Mouse (Mus musculus) E14TG2a.4 (cell line): Measurements from ENCODE around the gene Zdhhc18.
"Not testable (repeated sequence)": the region's sequence is repeated elsewhere in the genome, so short reads cannot be mapped to it uniquely, and the experiment has no call there.

ENCODE experiments used
- H3K27me3 ChIP-seq: 2 replicates; pipeline ENCODE4 v1.6.1; 2014; ENCODE audit warnings: low read length, control low read depth; ENCODE audit not compliant: insufficient read depth
- H3K36me3 ChIP-seq: 2 replicates; pipeline ENCODE4 v1.6.1; 2014; ENCODE audit warnings: low read length, control low read depth; ENCODE audit not compliant: insufficient read depth
- H3K4me1 ChIP-seq: replicated peaks from 2 replicates; pipeline ENCODE4 v1.6.1; 2014; ENCODE audit warnings: low read depth, low read length, control low read depth
- H3K4me3 ChIP-seq: replicated peaks from 2 replicates; pipeline ENCODE4 v1.5.1; 2014; ENCODE audit warnings: mild to moderate bottlenecking, low read length
- H3K9me3 ChIP-seq: 2 replicates; pipeline ENCODE4 v1.6.1; 2014; ENCODE audit warnings: low read length, control low read depth
- CTCF ChIP-seq: conservative IDR thresholded peaks from 2 replicates; pipeline ENCODE4 v1.5.1; 2014; ENCODE audit warnings: low read length
- NANOG ChIP-seq: IDR thresholded peaks from 2 replicates; pipeline ENCODE4 v1.6.1; 2014; ENCODE audit warnings: borderline replicate concordance, low read length, mixed read lengths
- POU5F1 ChIP-seq: IDR thresholded peaks from 2 replicates; pipeline ENCODE4 v1.6.1; 2014; ENCODE audit warnings: low read length, borderline replicate concordance

Zdhhc18 gene

DNA sequence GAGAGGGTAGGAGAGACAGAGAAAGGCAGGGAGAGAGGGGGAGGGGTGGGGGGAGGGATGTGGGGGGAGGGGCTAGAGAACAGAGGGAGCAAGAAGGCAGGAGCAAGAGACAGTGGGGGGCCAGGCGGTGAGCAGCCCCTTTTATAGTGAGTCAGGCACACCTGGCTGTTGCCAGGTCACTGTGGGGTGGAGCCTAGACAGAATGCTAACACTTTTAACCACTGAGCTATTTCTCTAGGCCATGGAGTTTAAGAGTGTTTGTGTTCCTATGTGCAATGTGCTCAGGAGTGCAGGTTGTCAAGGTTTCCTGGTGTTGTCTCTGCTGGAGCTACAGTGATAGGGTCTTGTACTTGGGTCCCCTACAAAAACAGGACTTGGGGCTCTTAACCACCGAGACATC is 8.8 kb upstream of the Zdhhc18 start:
- peaks cover 17% of the 10 kb centered on the region for H3K36me3 ChIP-seq

DNA sequence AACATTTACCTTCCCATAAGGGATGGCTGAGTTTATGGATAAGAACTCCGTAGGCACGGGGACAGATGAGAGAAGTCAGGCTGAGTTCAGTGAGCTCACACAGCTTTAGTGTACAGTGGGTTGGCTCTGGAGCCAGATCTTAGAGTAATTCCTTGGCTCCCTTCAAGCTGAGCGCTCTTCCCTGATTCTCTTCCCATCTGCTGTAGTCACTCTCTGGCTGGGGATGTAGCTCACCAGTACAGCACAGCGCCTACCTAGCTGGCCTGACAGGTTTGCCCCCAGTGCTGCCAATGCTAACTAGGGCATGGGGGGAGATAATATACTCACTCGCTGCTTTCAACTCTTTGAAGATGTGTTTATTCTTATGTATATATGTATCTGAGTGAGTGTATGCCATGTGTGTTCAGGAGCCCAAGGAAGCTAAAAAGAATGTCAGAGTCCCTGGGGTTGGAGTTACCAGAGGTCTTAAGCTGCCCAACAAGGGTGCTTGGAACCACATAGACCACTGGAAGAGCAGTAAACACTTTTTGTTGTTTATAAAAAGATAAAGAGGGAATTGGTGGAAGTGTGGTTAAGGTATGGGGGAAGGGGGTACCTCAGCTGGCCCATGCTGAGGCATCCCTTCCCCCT is 8.0 kb upstream of the Zdhhc18 start:
- Histone ChIP-seq H3K36me3 (peaks cover 12% of the 10 kb centered on the region), H3K4me3 (peak overlapping the region; percentile 65), H3K27me3 (no peaks in the 10 kb centered on the region), H3K4me1 (peaks cover 74% of the 10 kb centered on the region), H3K9me3 (no peaks in the 10 kb centered on the region)
- TF ChIP-seq NANOG (no peak), CTCF (no peak), POU5F1 (no peak)

More for the DNA sequence above, 8.8 kb upstream of the Zdhhc18 start:
- Histone ChIP-seq H3K9me3 (no peaks in the 10 kb centered on the region), H3K4me3 (peak overlapping the region; percentile 76), H3K4me1 (peaks cover 76% of the 10 kb centered on the region), H3K27me3 (no peaks in the 10 kb centered on the region)
- TF ChIP-seq POU5F1 (no peak), CTCF (no peak), NANOG (no peak)

DNA sequence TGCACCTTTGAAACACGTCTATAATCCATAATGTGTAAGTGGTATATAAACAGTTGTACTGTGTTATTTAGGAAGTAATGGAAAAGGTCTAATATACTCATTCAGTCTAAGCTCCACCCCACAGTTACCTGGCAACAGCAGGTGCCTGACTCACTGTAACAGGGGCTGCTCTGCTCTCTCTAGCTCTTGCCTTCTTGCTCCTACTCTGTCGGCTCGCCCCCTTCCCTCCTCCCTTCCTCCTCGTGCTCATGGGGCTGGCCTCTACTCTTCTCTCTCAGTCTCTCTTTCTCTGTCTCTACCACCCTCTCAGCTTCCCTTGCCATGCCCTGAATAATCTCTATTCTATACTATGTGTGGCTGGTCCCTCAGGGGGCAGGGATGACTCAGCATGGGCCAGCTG is 7.0 kb upstream of the Zdhhc18 start:
- no peak for TF ChIP-seq POU5F1
- TF ChIP-seq NANOG, result no peak
- no peak for TF ChIP-seq CTCF
- H3K27me3 ChIP-seq, result no peaks in the 10 kb centered on the region
- peak overlapping the region; percentile 65 for H3K4me3 ChIP-seq
- peaks cover 2% of the 10 kb centered on the region for H3K36me3 ChIP-seq
- no peaks in the 10 kb centered on the region for H3K9me3 ChIP-seq
- H3K4me1 ChIP-seq, result peaks cover 73% of the 10 kb centered on the region

DNA sequence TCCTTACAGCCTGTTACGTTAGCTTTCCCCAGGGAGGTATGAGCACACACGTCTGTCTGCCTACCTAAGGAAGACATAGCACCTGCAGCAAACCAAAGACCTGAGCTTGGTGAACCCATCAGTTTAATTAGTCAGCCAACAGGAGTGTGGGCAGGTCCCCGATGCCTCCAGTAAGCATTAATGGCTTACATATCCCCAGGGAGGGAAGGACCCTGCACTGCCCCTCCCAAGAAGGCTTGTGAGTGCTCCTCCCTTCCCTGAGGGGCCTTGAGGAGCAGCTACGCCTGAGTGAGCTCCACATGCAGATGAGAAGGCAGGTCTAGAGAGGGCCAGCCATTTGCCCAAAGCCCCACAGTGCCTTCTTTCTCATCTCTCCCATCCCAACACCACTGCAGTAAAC is 6.3 kb upstream of the Zdhhc18 start:
- Histone ChIP-seq H3K4me1 (peaks cover 74% of the 10 kb centered on the region), H3K27me3 (no peaks in the 10 kb centered on the region), H3K4me3 (peak overlapping the region; percentile 65)

DNA sequence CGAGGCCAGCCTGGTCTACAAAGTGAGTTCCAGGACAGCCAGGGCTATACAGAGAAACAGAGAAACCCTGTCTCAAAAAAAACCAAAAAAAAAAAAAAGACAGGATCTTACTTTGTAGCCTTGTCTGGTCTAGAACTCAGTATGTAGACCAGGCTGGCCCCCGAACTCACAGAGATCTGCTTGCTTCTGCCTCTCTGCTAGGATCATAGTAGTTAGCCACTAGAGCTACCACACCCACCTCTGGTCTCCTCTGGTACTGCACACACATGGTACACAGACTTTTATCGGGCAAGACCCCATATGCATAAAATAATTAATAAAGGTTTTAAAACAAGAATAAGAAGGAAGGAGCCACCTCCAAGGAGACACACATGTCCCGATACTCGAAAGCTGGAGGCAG is 4.1 kb upstream of the Zdhhc18 start:
- H3K4me3 ChIP-seq, H3K27me3 ChIP-seq: not testable (repeated sequence)

More for the DNA sequence above, 6.3 kb upstream of the Zdhhc18 start:
- no peak for TF ChIP-seq NANOG
- TF ChIP-seq POU5F1, result no peak
- TF ChIP-seq CTCF, result no peak
- Histone ChIP-seq H3K9me3 (no peaks in the 10 kb centered on the region), H3K36me3 (no peaks in the 10 kb centered on the region)

DNA sequence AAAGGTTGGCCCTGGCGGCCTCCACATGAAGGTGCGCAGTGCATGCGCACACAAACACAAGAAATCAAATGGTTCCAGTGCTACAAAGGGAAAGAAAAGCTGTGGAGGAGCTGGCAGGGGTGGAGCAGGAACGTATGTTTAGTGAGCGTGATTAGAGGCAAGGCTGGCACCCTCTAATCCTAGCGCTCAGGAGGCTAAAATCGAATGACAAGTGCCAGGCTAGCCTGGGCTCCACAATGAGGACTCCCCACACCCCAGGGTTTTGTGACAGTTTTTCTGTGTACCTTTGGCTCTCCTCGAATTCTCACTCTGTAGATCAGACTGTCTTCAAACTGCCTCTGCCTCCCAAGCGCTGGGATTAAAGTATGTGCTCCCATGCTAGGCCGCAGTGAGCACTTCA is 2.8 kb upstream of the Zdhhc18 start:
- Histone ChIP-seq H3K27me3 (no peaks in the 10 kb centered on the region), H3K9me3 (no peaks in the 10 kb centered on the region), H3K4me3 (no peak overlapping the region), H3K4me1 (peaks cover 67% of the 10 kb centered on the region), H3K36me3 (no peaks in the 10 kb centered on the region)
- TF ChIP-seq NANOG, result no peak

More for the DNA sequence above, 4.1 kb upstream of the Zdhhc18 start:
- not testable (repeated sequence) for H3K36me3 ChIP-seq, H3K9me3 ChIP-seq
- H3K4me1 ChIP-seq, result peaks cover 78% of the 10 kb centered on the region
- peak; percentile 30 for TF ChIP-seq CTCF

DNA sequence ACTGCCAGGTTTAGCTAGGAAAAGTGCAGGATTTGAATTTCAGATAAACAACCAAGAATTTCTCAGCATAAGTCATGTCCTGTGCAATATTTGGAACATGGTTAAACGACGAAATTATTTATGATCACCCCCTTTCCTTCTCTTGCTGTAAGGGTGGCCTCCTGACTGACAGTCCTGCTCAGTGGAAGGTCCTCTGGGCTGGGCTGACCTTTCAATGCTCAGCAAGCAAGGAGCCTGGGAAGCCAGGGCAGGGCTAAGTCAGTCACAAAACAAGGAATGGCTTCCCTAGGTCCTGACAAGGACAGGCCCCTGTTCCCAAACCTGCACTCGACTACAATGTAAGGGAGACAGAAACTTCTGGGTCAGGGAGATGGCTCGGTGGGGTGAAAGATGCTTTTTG is 2.0 kb upstream of the Zdhhc18 start:
- Histone ChIP-seq H3K9me3 (no peaks in the 10 kb centered on the region), H3K4me1 (peaks cover 59% of the 10 kb centered on the region), H3K4me3 (peak overlapping the region; percentile 39), H3K36me3 (no peaks in the 10 kb centered on the region), H3K27me3 (no peaks in the 10 kb centered on the region)
- no peak for TF ChIP-seq CTCF
- no peak for TF ChIP-seq NANOG
- no peak for TF ChIP-seq POU5F1

DNA sequence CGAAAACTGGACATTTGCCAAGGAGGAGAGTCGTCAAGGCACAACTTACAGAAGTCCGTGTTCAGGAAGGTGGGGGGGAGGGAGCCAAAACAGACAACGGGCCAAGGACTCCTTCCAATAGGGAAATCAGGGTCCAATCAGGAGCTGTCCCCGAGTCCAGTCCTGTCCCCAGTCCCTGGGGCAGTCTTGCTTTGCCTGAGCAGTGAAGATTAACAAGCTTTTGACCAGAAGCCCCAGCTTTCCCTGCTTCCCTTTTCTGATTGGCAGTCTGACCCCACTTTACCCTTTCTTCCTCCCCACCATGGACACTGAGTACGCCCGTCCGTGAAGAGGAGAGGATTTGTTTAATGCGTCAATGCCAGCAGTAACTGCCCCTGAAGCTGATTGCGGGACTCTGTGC is 1.5 kb upstream of the Zdhhc18 start:
- Histone ChIP-seq H3K36me3 (no peaks in the 10 kb centered on the region), H3K4me1 (peaks cover 54% of the 10 kb centered on the region), H3K27me3 (no peaks in the 10 kb centered on the region), H3K9me3 (no peaks in the 10 kb centered on the region), H3K4me3 (peak overlapping the region; percentile 39)
- TF ChIP-seq POU5F1 (no peak), NANOG (no peak), CTCF (no peak)

DNA sequence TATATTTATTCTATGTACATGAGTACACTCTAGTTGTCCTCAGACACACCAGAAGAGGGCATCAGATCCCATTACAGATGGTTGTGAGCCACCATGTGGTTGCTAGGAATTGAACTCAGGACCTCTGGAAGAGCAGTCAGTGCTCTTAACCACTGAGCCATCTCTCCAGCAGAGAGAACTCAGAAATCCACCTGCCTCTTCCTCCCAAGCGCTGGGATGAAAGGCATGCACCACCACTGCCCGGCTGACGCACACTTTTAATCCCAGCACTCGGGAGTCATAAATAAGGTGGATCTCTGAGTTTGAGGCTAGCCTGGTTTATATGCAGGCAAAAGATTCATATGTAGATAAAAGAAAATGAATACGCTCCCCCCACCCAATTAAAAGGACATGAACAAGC is 490 bp downstream of the Zdhhc18 start:
- H3K27me3 ChIP-seq, H3K9me3 ChIP-seq, H3K36me3 ChIP-seq: not testable (repeated sequence)
- Histone ChIP-seq H3K4me1 (peaks cover 49% of the 10 kb centered on the region), H3K4me3 (peak overlapping the region; percentile 55)
